Mouse (Mus musculus): ENCODE results near the gene Tnrc6b. TPM values are rescaled to one million over a fixed set of nuclear protein-coding genes. Genes with fewer than 3 reads are reported as not detected.

Tnrc6b gene
- total RNA-seq (2014; rRNA removed) = 21.8 and 24.0 TPM in 2 replicates
- 10.3 and 21.0 TPM in 2 replicates for polyA plus RNA-seq (2015; fragmentation: Nextera tagmentation; extraction: Ambion mirVana)

- peak within 1 kb of the TSS; percentile 96 for H3K27ac ChIP-seq (ENCODE audit: low read depth, low read length)
- DNase-seq (peak; percentile 100), ATAC-seq (peak; percentile 95)
- 2% methylated on average over 39 of the region's 39 CpGs for WGBS
- H3K4me1 ChIP-seq (ENCODE audit: insufficient read depth) = peaks cover 13% of the 10 kb centered on the region
- H3K27me3 ChIP-seq (ENCODE audit: insufficient read depth, low read length) = no peaks in the 10 kb centered on the region
- no peaks in the 10 kb centered on the region for H3K36me3 ChIP-seq (ENCODE audit: insufficient read depth)
- H3K9me3 ChIP-seq (ENCODE audit: low read length) = no peaks in the 10 kb centered on the region
- H3K9ac ChIP-seq = peak within 1 kb of the TSS; percentile 98
- peak within 1 kb of the TSS; percentile 58 for H3K4me2 ChIP-seq (ENCODE audit: low read depth)
- H3K4me3 ChIP-seq (ENCODE audit: low read depth, low read length) = peak within 1 kb of the TSS; percentile 92
- no peak for TF ChIP-seq CTCF (IDR thresholded peaks at IDR 0.05; ENCODE audit: low read depth)
These were observed at the start of gene Tnrc6b for GRCm38 (mm10) chr15:80710608-80711363. Tnrc6b (plus strand) TSS chr15:80711313.

- Histone ChIP-seq H3K27ac (ENCODE audit: low read depth, low read length) (no peak overlapping the region), H3K36me3 (ENCODE audit: insufficient read depth) (no peaks in the 10 kb centered on the region), H3K27me3 (ENCODE audit: insufficient read depth, low read length) (no peaks in the 10 kb centered on the region), H3K9ac (no peak overlapping the region), H3K9me3 (ENCODE audit: low read length) (no peaks in the 10 kb centered on the region), H3K4me1 (ENCODE audit: insufficient read depth) (0 out of 2 replicates have a peak, but pooled peaks cover 3% of the 10 kb centered on the region), H3K4me3 (ENCODE audit: low read depth, low read length) (no peak overlapping the region), H3K4me2 (ENCODE audit: low read depth) (no peak overlapping the region)
- no peak for TF ChIP-seq CTCF (IDR thresholded peaks at IDR 0.05; ENCODE audit: low read depth)
- ATAC-seq = peak; percentile 36; the same call in 1 of the 2 replicates
- DNase-seq = no peak
- WGBS = 82% methylated on average over 4 of the region's 4 CpGs
These were observed 46.7 kb upstream of the Tnrc6b start for GRCm38 (mm10) chr15:80664444-80664843.

DNA sequence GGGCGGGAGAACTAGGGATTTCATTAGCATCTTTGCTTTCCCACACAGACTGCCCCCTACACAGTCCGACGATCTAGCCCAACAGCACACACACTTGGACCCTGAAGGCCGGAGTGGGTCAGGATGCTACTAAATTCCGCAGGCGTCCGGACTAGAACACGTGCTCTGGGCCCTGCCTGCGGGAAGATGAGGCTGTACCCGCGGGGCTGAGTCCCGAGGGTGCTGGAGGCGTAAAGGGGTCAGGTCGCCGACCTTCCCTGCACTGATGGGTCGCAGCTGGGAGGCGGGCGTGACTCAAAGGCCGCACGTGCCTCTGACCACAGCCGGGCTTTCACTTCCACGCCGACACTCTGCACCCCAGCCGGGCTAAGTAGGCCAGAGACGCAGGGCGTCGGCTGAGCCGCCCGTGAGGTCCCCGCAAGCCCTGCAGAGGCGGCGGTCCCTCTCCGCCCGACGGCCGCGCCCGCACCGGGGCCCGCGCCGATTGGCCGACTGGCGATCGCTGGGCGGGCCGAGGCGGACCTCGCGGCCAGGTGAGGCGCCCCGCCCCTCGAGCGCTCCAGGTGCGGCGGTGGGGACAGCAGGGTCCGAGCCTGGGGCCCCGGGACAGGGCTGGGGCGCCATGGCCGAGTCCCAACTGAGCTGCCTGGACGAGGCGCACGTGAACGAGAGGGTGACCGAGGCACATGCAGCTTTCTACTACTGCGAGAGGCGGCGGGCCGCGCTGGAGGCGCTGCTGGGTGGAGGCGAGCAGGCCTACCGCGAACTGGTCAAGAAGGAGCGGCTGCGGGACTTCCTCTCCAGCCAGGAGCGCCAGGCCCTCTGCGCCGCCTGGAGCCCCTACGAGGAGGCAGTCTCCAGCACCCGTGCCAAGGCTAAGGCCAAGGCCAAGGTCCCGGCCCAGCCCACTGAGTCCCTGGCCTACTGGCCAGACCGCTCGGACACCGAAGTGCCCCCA lies 39.5 kb upstream of the Tnrc6b start, which contains the start of gene Fam83f:
Gene Fam83f, plus strand, starts transcription at position 553 of the 958 bp plus-strand sequence.
- 7% methylated on average over 85 of the region's 85 CpGs for WGBS
- Histone ChIP-seq H3K9ac (peak within 1 kb of the TSS; percentile 28; the same call in 1 of the 2 replicates), H3K4me3 (ENCODE audit: low read depth, low read length) (peak within 1 kb of the TSS; percentile 22), H3K9me3 (ENCODE audit: low read length) (no peaks in the 10 kb centered on the region), H3K4me1 (ENCODE audit: insufficient read depth) (peaks cover 9% of the 10 kb centered on the region; the same call in 1 of the 2 replicates), H3K27me3 (ENCODE audit: insufficient read depth, low read length) (no peaks in the 10 kb centered on the region; the same call in 1 of the 2 replicates), H3K27ac (ENCODE audit: low read depth, low read length) (no peak within 1 kb of the TSS; the same call in 1 of the 2 replicates), H3K36me3 (ENCODE audit: insufficient read depth) (no peaks in the 10 kb centered on the region), H3K4me2 (ENCODE audit: low read depth) (peak within 1 kb of the TSS; percentile 50)
- DNase-seq (no peak), ATAC-seq (no peak; the same call in 1 of the 2 replicates)
- TF ChIP-seq CTCF (IDR thresholded peaks at IDR 0.05; ENCODE audit: low read depth) = 0 out of 2 replicates have a peak, but pooled peaks have one; percentile 2

DNA sequence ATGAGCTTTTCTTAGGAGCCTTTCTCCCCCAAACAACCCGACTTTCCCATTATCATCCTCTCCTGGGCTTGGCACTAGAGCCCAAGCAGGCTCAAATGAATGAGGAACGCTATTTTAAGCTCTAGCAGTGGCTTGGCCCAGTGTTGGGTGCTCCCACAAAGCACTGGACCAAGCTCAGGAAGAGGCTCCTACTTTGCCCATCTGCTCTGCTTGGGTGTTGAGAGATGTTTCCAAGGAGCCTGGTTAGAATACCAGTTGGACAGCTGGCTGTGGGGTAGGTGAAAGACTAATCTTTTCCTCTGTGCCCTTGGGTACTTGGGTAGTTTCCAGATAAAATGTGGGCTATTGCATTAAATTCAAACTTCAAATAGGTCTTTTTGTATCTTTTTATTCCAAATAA lies 38.3 kb upstream of the Tnrc6b start:
- no peak overlapping the region for H3K4me3 ChIP-seq (ENCODE audit: low read depth, low read length)
- 59% methylated on average over 2 of the region's 2 CpGs for WGBS
- no peaks in the 10 kb centered on the region for H3K36me3 ChIP-seq (ENCODE audit: insufficient read depth)
- ATAC-seq (no peak), DNase-seq (no peak)
- no peak for TF ChIP-seq CTCF (IDR thresholded peaks at IDR 0.05; ENCODE audit: low read depth)
- peaks cover 9% of the 10 kb centered on the region; the same call in 1 of the 2 replicates for H3K4me1 ChIP-seq (ENCODE audit: insufficient read depth)
- H3K9me3 ChIP-seq (ENCODE audit: low read length) = no peaks in the 10 kb centered on the region
- H3K27me3 ChIP-seq (ENCODE audit: insufficient read depth, low read length) = no peaks in the 10 kb centered on the region; the same call in 1 of the 2 replicates
- H3K4me2 ChIP-seq (ENCODE audit: low read depth) = no peak overlapping the region
- H3K27ac ChIP-seq (ENCODE audit: low read depth, low read length) = no peak overlapping the region
- no peak overlapping the region for H3K9ac ChIP-seq

DNA sequence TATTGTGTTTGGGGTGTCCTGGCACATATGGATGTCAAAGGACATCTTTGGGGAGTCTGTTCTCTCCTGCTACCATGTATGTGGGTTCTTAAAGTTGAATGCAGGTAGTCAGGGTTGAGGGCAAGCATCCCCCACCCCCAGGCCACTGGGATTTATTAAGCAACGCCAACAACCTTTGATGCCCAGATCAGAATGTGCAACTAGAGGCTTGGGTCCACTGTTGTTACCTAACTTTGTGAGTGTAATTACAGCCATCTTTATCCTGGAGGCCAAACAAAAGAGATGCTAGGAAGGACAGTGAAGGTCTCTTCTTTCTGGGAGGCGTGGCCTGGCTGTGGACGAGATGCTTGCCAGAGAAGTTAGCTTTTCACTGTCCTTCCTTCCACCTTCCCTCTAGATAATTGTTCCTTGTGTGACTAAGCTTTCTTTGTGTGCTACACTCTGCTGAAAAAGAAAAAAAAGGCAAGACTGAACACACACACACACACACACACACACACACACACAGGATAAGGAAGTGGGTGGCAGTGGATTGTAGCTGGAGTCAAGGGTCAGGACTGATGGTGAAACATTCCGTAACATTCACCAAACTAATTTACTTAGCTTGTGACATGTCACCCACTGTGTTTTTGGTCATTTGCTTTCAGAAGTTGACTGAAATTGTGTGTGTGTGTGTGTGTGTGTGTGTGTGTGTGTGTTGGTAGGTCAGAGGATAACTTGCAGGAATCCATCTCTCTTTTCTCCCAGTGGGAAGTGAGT lies 37.6 kb upstream of the Tnrc6b start:
- Histone ChIP-seq H3K9me3 (ENCODE audit: low read length) (no peaks in the 10 kb centered on the region), H3K27ac (ENCODE audit: low read depth, low read length) (no peak overlapping the region), H3K27me3 (ENCODE audit: insufficient read depth, low read length) (no peaks in the 10 kb centered on the region; the same call in 1 of the 2 replicates), H3K4me1 (ENCODE audit: insufficient read depth) (peaks cover 9% of the 10 kb centered on the region; the same call in 1 of the 2 replicates), H3K4me3 (ENCODE audit: low read depth, low read length) (no peak overlapping the region), H3K36me3 (ENCODE audit: insufficient read depth) (no peaks in the 10 kb centered on the region), H3K4me2 (ENCODE audit: low read depth) (no peak overlapping the region), H3K9ac (no peak overlapping the region)
- no peak for DNase-seq
- TF ChIP-seq CTCF (IDR thresholded peaks at IDR 0.05; ENCODE audit: low read depth) = no peak
- WGBS = 72% methylated on average over 4 of the region's 4 CpGs
- no peak for ATAC-seq

- 85% methylated on average over 6 of the region's 6 CpGs for WGBS
- Histone ChIP-seq H3K4me1 (ENCODE audit: insufficient read depth) (peaks cover 12% of the 10 kb centered on the region; the same call in 1 of the 2 replicates), H3K9me3 (ENCODE audit: low read length) (no peaks in the 10 kb centered on the region), H3K36me3 (ENCODE audit: insufficient read depth) (no peaks in the 10 kb centered on the region), H3K9ac (no peak overlapping the region), H3K27ac (ENCODE audit: low read depth, low read length) (no peak overlapping the region), H3K4me2 (ENCODE audit: low read depth) (no peak overlapping the region), H3K4me3 (ENCODE audit: low read depth, low read length) (no peak overlapping the region), H3K27me3 (ENCODE audit: insufficient read depth, low read length) (no peaks in the 10 kb centered on the region; the same call in 1 of the 2 replicates)
- ATAC-seq (no peak), DNase-seq (no peak)
- no peak for TF ChIP-seq CTCF (IDR thresholded peaks at IDR 0.05; ENCODE audit: low read depth)
These were observed 36.4 kb upstream of the Tnrc6b start for GRCm38 (mm10) chr15:80674700-80675099.
